Mouse (Mus musculus) stomach, embryonic 14.5 days (tissue): ENCODE data around the gene Plac9a. TPM values are rescaled to one million over a fixed set of nuclear protein-coding genes. Genes with fewer than 3 reads are reported as not detected.
"Not testable (repeated sequence)": the region's sequence is repeated elsewhere in the genome, so short reads cannot be mapped to it uniquely, and the experiment has no call there.

Source experiments
- ATAC-seq: fragments of 200-750 bp; cut with Nextera tagmentation; 2 replicates; pipeline ENCODE4 v1.8.0; 2017; ENCODE audit warnings: low read depth, moderate TSS enrichment; ENCODE audit not compliant: insufficient number of reproducible peaks, insufficient read depth, low FRiP score
- H3K27ac ChIP-seq: fragments of 300-500 bp; sonication (generic); 2 replicates; pipeline ENCODE4 v1.5.1; 2014; ENCODE audit warnings: mild to moderate bottlenecking, low read length, moderate library complexity, mixed read lengths
- H3K27me3 ChIP-seq: fragments of 300-500 bp; sonication (generic); 2 replicates; pipeline ENCODE4 v1.6.1; 2014; ENCODE audit warnings: low read length, control low read depth, mixed read lengths; ENCODE audit not compliant: control insufficient read depth, insufficient read depth
- H3K36me3 ChIP-seq: fragments of 300-500 bp; sonication (generic); 2 replicates; pipeline ENCODE4 v1.6.1; 2014; ENCODE audit warnings: mild to moderate bottlenecking, control low read depth, low read length, moderate library complexity, mixed read lengths; ENCODE audit not compliant: control insufficient read depth, insufficient read depth
- H3K4me1 ChIP-seq: fragments of 300-500 bp; sonication (generic); 2 replicates; pipeline ENCODE4 v1.6.1; 2014; ENCODE audit warnings: low read length, control low read depth, mixed read lengths; ENCODE audit not compliant: control insufficient read depth, insufficient read depth
- H3K4me2 ChIP-seq: fragments of 300-500 bp; sonication (generic); replicated peaks from 2 replicates; pipeline ENCODE4 v1.6.1; 2014; ENCODE audit warnings: low read depth, low read length, control low read depth
- H3K4me3 ChIP-seq: fragments of 300-500 bp; sonication (generic); 2 replicates; pipeline ENCODE4 v1.5.1; 2014; ENCODE audit warnings: low read depth, low read length, control low read depth
- H3K9ac ChIP-seq: fragments of 300-500 bp; sonication (generic); replicated peaks from 2 replicates; pipeline ENCODE4 v1.6.1; 2014; ENCODE audit warnings: low read depth, mild to moderate bottlenecking, control low read depth, low read length, moderate library complexity, mixed read lengths
- H3K9me3 ChIP-seq: fragments of 300-500 bp; sonication (generic); 2 replicates; pipeline ENCODE4 v1.6.1; 2016; ENCODE audit warnings: low read depth, low read length, control low read depth; ENCODE audit not compliant: control insufficient read depth
- WGBS: fragments of 180-500 bp; shearing (Covaris S2); extraction: QIAGEN DNeasy Blood & Tissue Kit; methylation state at CpG from one replicate; pipeline ENCODE4 v1.1.7; 2014; 5-methylcytosine and 5-hydroxymethylcytosine counted together
- polyA plus RNA-seq: library from polyadenylated mRNA; unstranded; fragments of >200 nt; fragmentation: Nextera tagmentation; extraction: Ambion mirVana; gene quantifications from 2 replicates; pipeline ENCODE4 v1.2.1, GENCODE M21; 2014

Gene Plac9a
- polyA plus RNA-seq: 0.75 TPM in 1 of 2 replicates, not detected in the other

- H3K9me3 ChIP-seq, H3K4me2 ChIP-seq, H3K9ac ChIP-seq, H3K27ac ChIP-seq, ATAC-seq, H3K4me3 ChIP-seq, H3K27me3 ChIP-seq, H3K4me1 ChIP-seq, H3K36me3 ChIP-seq: not testable (repeated sequence)
- no CpG with 5 or more reads among the region's 10 CpGs for WGBS
Observed at GRCm38 (mm10) chr14:25903000-25903399, at the start of gene Plac9a. Gene Plac9a, minus strand, starts transcription at chr14:25903100.

- not testable (repeated sequence) for H3K27ac ChIP-seq, H3K4me1 ChIP-seq, H3K9me3 ChIP-seq, H3K4me3 ChIP-seq, H3K9ac ChIP-seq, H3K27me3 ChIP-seq, H3K4me2 ChIP-seq, H3K36me3 ChIP-seq, ATAC-seq
- WGBS: no CpG with 5 or more reads among the region's 8 CpGs
Observed at GRCm38 (mm10) chr14:25938004-25938403, 35.1 kb upstream of the Plac9a start, which contains the start of gene Cphx1. Gene Cphx1, plus strand, starts transcription at chr14:25938304.

- H3K4me1 ChIP-seq, H3K4me2 ChIP-seq, H3K4me3 ChIP-seq, H3K27ac ChIP-seq, H3K36me3 ChIP-seq, H3K27me3 ChIP-seq, H3K9me3 ChIP-seq, H3K9ac ChIP-seq: not testable (repeated sequence)
- ATAC-seq: 0 out of 2 replicates have a peak, but pooled peaks have one; percentile 63
- no CpG with 5 or more reads among the region's 5 CpGs for WGBS
Observed at GRCm38 (mm10) chr14:25936867-25937630, 34.1 kb upstream of the Plac9a start.

- H3K9me3 ChIP-seq, H3K9ac ChIP-seq, H3K4me2 ChIP-seq, H3K27ac ChIP-seq, H3K4me1 ChIP-seq, H3K4me3 ChIP-seq, H3K36me3 ChIP-seq, H3K27me3 ChIP-seq: not testable (repeated sequence)
- ATAC-seq: peak; percentile 88; the same call in 1 of the 2 replicates
- WGBS: no CpG with 5 or more reads among the region's 10 CpGs
Observed at GRCm38 (mm10) chr14:25927562-25927881, 24.6 kb upstream of the Plac9a start, which contains the start of gene Tmem254a. Gene Tmem254a, minus strand, starts transcription at chr14:25927672.

- H3K27ac ChIP-seq, H3K4me1 ChIP-seq, H3K36me3 ChIP-seq, H3K9ac ChIP-seq, H3K4me2 ChIP-seq, H3K27me3 ChIP-seq, H3K4me3 ChIP-seq, H3K9me3 ChIP-seq: not testable (repeated sequence)
- peak; percentile 92 for ATAC-seq
- WGBS: no CpG with 5 or more reads among the region's 44 CpGs
Observed at GRCm38 (mm10) chr14:25926814-25927561, 24.1 kb upstream of the Plac9a start.

DNA sequence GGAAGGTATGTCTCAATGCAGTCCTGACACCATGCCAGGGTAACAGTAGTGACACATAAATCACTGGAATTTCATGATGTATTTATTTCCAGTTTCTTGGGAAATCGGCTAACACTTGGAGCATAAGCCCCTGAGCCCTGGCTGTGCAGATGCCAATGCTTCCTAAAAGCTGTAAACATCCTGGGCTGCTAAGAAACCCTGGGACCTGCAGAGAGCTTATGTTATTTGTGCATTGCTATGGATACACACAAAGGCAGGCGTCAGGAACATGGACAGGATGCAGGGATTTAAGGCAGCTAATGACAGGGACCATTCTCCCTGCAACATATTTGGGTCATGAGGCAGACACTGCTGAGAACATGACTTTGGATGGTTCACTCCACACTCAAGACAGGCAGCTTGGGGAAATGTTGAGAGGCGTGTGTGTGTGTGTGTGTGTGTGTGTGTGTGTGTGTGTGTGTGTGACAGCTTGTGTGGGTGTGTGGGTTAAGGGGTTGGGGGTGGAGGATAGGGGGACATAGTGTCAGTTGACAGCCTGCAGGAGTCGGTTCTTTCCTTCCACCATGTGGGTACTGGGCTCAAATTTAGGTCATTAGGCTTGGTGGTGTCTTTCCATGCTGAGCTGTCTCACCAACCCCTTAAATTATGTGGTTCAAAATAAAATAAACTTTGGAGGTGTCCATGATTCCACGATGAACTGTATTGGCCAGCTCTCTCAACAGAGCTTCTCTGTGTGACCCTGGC, 15.7 kb upstream of the Plac9a start:
- not testable (repeated sequence) for H3K36me3 ChIP-seq, ATAC-seq, H3K4me2 ChIP-seq, H3K9me3 ChIP-seq, H3K27ac ChIP-seq, H3K27me3 ChIP-seq, H3K4me3 ChIP-seq, H3K9ac ChIP-seq, H3K4me1 ChIP-seq
- WGBS: no CpG with 5 or more reads among the region's 5 CpGs

DNA sequence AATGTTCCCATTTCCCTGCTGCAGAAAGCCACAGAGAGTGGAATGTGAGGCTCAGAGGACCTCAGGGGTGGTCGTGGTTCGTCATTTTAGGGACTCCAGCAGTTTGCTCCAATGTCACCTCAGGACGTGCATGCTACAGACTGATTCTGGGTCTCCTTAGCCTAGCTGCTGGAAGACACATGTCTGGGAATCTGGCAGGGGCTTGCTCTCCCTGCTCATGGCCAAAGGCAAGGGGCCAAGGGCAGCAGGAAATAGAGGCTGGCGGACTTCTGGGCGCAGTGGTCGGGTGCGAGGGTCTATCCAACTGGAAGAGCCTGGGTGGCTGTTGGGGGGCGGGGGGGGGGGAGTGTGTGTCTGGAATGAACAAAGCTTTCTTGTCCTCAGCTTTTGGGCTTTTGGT, 6.1 kb upstream of the Plac9a start:
- WGBS: no CpG with 5 or more reads among the region's 8 CpGs
- ATAC-seq: not testable (repeated sequence)

DNA sequence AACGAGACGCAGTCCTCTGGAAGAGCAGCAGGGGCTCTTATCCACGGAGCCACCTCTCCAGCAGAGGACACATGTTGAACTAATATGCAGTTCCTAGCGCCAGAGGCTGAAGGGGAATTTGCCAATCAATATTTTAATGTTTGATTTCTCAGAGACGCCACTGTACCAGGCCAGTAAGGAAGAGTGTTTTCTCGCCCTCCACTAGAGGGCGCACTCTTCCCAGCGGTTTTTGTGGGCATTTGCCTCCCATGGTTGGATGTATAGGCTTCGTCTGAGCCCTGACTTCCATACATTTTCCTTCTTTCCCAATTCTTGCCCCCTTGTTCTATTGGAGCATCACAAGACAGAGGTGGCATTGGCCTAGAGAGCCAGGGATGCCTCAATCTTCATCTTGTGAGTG, 4.4 kb upstream of the Plac9a start:
- H3K27ac ChIP-seq, H3K9me3 ChIP-seq, H3K27me3 ChIP-seq, ATAC-seq, H3K4me3 ChIP-seq, H3K9ac ChIP-seq, H3K4me2 ChIP-seq, H3K36me3 ChIP-seq, H3K4me1 ChIP-seq: not testable (repeated sequence)
- WGBS: no CpG with 5 or more reads among the region's 9 CpGs

More for the DNA sequence above, 6.1 kb upstream of the Plac9a start:
- not testable (repeated sequence) for H3K4me3 ChIP-seq, H3K9ac ChIP-seq, H3K27me3 ChIP-seq, H3K4me1 ChIP-seq, H3K9me3 ChIP-seq, H3K4me2 ChIP-seq, H3K27ac ChIP-seq, H3K36me3 ChIP-seq
